Mouse (Mus musculus) heart, embryonic 12.5 days (tissue): ENCODE results near the gene Rxra. TPM values are rescaled to one million over a fixed set of nuclear protein-coding genes. Genes with fewer than 3 reads are reported as not detected.

Experiments used
- ATAC-seq: fragments of 200-750 bp; cut with Nextera tagmentation; 2 replicates; pipeline ENCODE4 v1.8.0; 2017; ENCODE audit warnings: moderate TSS enrichment, moderate library complexity; ENCODE audit not compliant: insufficient number of reproducible peaks, low FRiP score
- H3K27ac ChIP-seq: fragments of 300-500 bp; sonication (generic); 2 replicates; pipeline ENCODE4 v1.5.1; 2016; ENCODE audit warnings: mild to moderate bottlenecking, moderate library complexity; ENCODE audit not compliant: poor library complexity, severe bottlenecking
- H3K27me3 ChIP-seq: fragments of 300-500 bp; sonication (generic); replicated peaks from 2 replicates; pipeline ENCODE4 v1.6.1; 2016; ENCODE audit warnings: mild to moderate bottlenecking, moderate library complexity
- H3K36me3 ChIP-seq: fragments of 300-500 bp; sonication (generic); 2 replicates; pipeline ENCODE4 v1.6.1; 2016; ENCODE audit warnings: mild to moderate bottlenecking, moderate library complexity
- H3K4me1 ChIP-seq: fragments of 300-500 bp; sonication (generic); replicated peaks from 2 replicates; pipeline ENCODE4 v1.6.1; 2016; ENCODE audit warnings: mild to moderate bottlenecking
- H3K4me2 ChIP-seq: fragments of 300-500 bp; sonication (generic); 2 replicates; pipeline ENCODE4 v1.6.1; 2016; ENCODE audit warnings: mild to moderate bottlenecking, moderate library complexity
- H3K4me3 ChIP-seq: fragments of 300-500 bp; sonication (generic); 2 replicates; pipeline ENCODE4 v1.5.1; 2016; ENCODE audit warnings: mild to moderate bottlenecking
- H3K9ac ChIP-seq: fragments of 300-500 bp; sonication (generic); 2 replicates; pipeline ENCODE4 v1.6.1; 2016; ENCODE audit warnings: mild to moderate bottlenecking, moderate library complexity
- H3K9me3 ChIP-seq: fragments of 300-500 bp; sonication (generic); replicated peaks from 2 replicates; pipeline ENCODE4 v1.6.1; 2016; ENCODE audit warnings: mild to moderate bottlenecking, moderate library complexity
- WGBS: fragments of 180-500 bp; shearing (Covaris S2); methylation state at CpG from one replicate; pipeline ENCODE4 v1.1.7; 2016; 5-methylcytosine and 5-hydroxymethylcytosine counted together
- polyA plus RNA-seq: library from polyadenylated mRNA; unstranded; fragments of >200 nt; fragmentation: Nextera tagmentation; extraction: Ambion mirVana; gene quantifications from 2 replicates; pipeline ENCODE4 v1.2.1, GENCODE M21; 2016

The Rxra gene
- polyA plus RNA-seq, 1 experiment from 2014 or later, result 7.8 TPM

GRCm38 (mm10) chr2:27740091-27740608 is 63.9 kb downstream of the Rxra start:
- peak overlapping the region; percentile 21; the same call in 1 of the 2 replicates for H3K9ac ChIP-seq
- peaks cover 50% of the 10 kb centered on the region for H3K4me1 ChIP-seq

GRCm38 (mm10) chr2:27743177-27743576 is 66.9 kb downstream of the Rxra start:
- WGBS, result 91% methylated on average over 1 of the region's 1 CpGs
- peaks cover 63% of the 10 kb centered on the region for H3K4me1 ChIP-seq
- no peak overlapping the region for H3K27ac ChIP-seq
- H3K4me3 ChIP-seq, result no peak overlapping the region
- no peak overlapping the region for H3K4me2 ChIP-seq
- H3K9me3 ChIP-seq, result no peaks in the 10 kb centered on the region
- ATAC-seq, result no peak
- peaks cover 8% of the 10 kb centered on the region for H3K27me3 ChIP-seq
- H3K9ac ChIP-seq, result no peak overlapping the region
- peaks cover 44% of the 10 kb centered on the region for H3K36me3 ChIP-seq

More at GRCm38 (mm10) chr2:27740091-27740608, 63.9 kb downstream of the Rxra start:
- Histone ChIP-seq H3K9me3 (no peaks in the 10 kb centered on the region), H3K27me3 (peaks cover 8% of the 10 kb centered on the region), H3K27ac (peak overlapping the region; percentile 46), H3K4me3 (no peak overlapping the region), H3K4me2 (peak overlapping the region; percentile 39), H3K36me3 (peaks cover 45% of the 10 kb centered on the region)
- WGBS, result 3% methylated on average over 16 of the region's 16 CpGs
- ATAC-seq, result peak; percentile 85

- 89% methylated on average over 7 of the region's 7 CpGs for WGBS
- no peak overlapping the region for H3K4me2 ChIP-seq
- H3K27ac ChIP-seq, result no peak overlapping the region
- peaks cover 57% of the 10 kb centered on the region for H3K4me1 ChIP-seq
- no peak for ATAC-seq
- no peak overlapping the region for H3K4me3 ChIP-seq
- no peak overlapping the region for H3K9ac ChIP-seq
- H3K9me3 ChIP-seq, result no peaks in the 10 kb centered on the region
- H3K36me3 ChIP-seq, result peaks cover 50% of the 10 kb centered on the region
- peaks cover 12% of the 10 kb centered on the region for H3K27me3 ChIP-seq
Measured at GRCm38 (mm10) chr2:27743863-27744611, 67.8 kb downstream of the Rxra start.

- peak overlapping the region; percentile 31; the same call in 1 of the 2 replicates for H3K27ac ChIP-seq
- no peak for ATAC-seq
- peaks cover 58% of the 10 kb centered on the region for H3K36me3 ChIP-seq
- H3K4me1 ChIP-seq, result peaks cover 53% of the 10 kb centered on the region
- H3K27me3 ChIP-seq, result peaks cover 12% of the 10 kb centered on the region
- H3K9ac ChIP-seq, result no peak overlapping the region
- H3K9me3 ChIP-seq, result no peaks in the 10 kb centered on the region
- WGBS, result 67% methylated on average over 13 of the region's 13 CpGs
- no peak overlapping the region for H3K4me3 ChIP-seq
- H3K4me2 ChIP-seq, result no peak overlapping the region
Measured at GRCm38 (mm10) chr2:27744612-27745351, 68.5 kb downstream of the Rxra start.

GRCm38 (mm10) chr2:27745673-27746620 is 69.7 kb downstream of the Rxra start:
- H3K4me3 ChIP-seq, result no peak overlapping the region
- peaks cover 61% of the 10 kb centered on the region for H3K36me3 ChIP-seq
- 25% methylated on average over 18 of the region's 18 CpGs for WGBS
- H3K9me3 ChIP-seq, result no peaks in the 10 kb centered on the region
- no peak overlapping the region for H3K4me2 ChIP-seq
- peaks cover 53% of the 10 kb centered on the region for H3K4me1 ChIP-seq
- H3K27me3 ChIP-seq, result peaks cover 12% of the 10 kb centered on the region
- H3K27ac ChIP-seq, result peak overlapping the region; percentile 38
- no peak for ATAC-seq
- H3K9ac ChIP-seq, result no peak overlapping the region

GRCm38 (mm10) chr2:27746854-27747253 is 70.6 kb downstream of the Rxra start:
- no peak for ATAC-seq
- H3K4me3 ChIP-seq, result no peak overlapping the region
- no peak overlapping the region for H3K4me2 ChIP-seq
- H3K9me3 ChIP-seq, result no peaks in the 10 kb centered on the region
- no peak overlapping the region for H3K9ac ChIP-seq
- WGBS, result 61% methylated on average over 2 of the region's 2 CpGs
- peaks cover 60% of the 10 kb centered on the region for H3K4me1 ChIP-seq
- H3K27ac ChIP-seq, result no peak overlapping the region
- H3K36me3 ChIP-seq, result peaks cover 53% of the 10 kb centered on the region
- H3K27me3 ChIP-seq, result peaks cover 9% of the 10 kb centered on the region

- Histone ChIP-seq H3K9ac (no peak overlapping the region), H3K36me3 (peaks cover 51% of the 10 kb centered on the region), H3K4me2 (no peak overlapping the region), H3K27me3 (peaks cover 14% of the 10 kb centered on the region), H3K4me1 (peaks cover 73% of the 10 kb centered on the region), H3K4me3 (no peak overlapping the region), H3K9me3 (no peaks in the 10 kb centered on the region), H3K27ac (no peak overlapping the region)
- WGBS, result 81% methylated on average over 11 of the region's 11 CpGs
- no peak for ATAC-seq
Measured at GRCm38 (mm10) chr2:27748984-27749383, 72.7 kb downstream of the Rxra start.

- Histone ChIP-seq H3K4me1 (peaks cover 66% of the 10 kb centered on the region), H3K4me3 (no peak overlapping the region), H3K27me3 (peaks cover 27% of the 10 kb centered on the region), H3K4me2 (no peak overlapping the region), H3K9me3 (no peaks in the 10 kb centered on the region), H3K27ac (peak overlapping the region; percentile 52), H3K9ac (peak overlapping the region; percentile 31; the same call in 1 of the 2 replicates), H3K36me3 (peaks cover 59% of the 10 kb centered on the region)
- 65% methylated on average over 12 of the region's 12 CpGs for WGBS
- ATAC-seq, result peak; percentile 10; the same call in 1 of the 2 replicates
Measured at GRCm38 (mm10) chr2:27750399-27751134, 74.3 kb downstream of the Rxra start.

GRCm38 (mm10) chr2:27751135-27751519 is 74.9 kb downstream of the Rxra start:
- Histone ChIP-seq H3K9ac (peak overlapping the region; percentile 31; the same call in 1 of the 2 replicates), H3K9me3 (no peaks in the 10 kb centered on the region), H3K27ac (peak overlapping the region; percentile 52), H3K4me2 (0 out of 2 replicates have a peak overlapping the region, but pooled peaks have one; percentile 1), H3K4me3 (no peak overlapping the region), H3K27me3 (peaks cover 27% of the 10 kb centered on the region), H3K4me1 (peaks cover 66% of the 10 kb centered on the region), H3K36me3 (peaks cover 62% of the 10 kb centered on the region)
- peak; percentile 34; the same call in 1 of the 2 replicates for ATAC-seq
- WGBS, result 15% methylated on average over 7 of the region's 7 CpGs

- Histone ChIP-seq H3K27ac (0 out of 2 replicates have a peak overlapping the region, but pooled peaks have one; percentile 15), H3K9me3 (no peaks in the 10 kb centered on the region), H3K36me3 (peaks cover 69% of the 10 kb centered on the region), H3K9ac (no peak overlapping the region), H3K4me1 (peaks cover 66% of the 10 kb centered on the region), H3K4me2 (0 out of 2 replicates have a peak overlapping the region, but pooled peaks have one; percentile 1), H3K4me3 (no peak overlapping the region), H3K27me3 (peaks cover 30% of the 10 kb centered on the region)
- peak; percentile 51 for ATAC-seq
- WGBS, result 31% methylated on average over 4 of the region's 4 CpGs
Measured at GRCm38 (mm10) chr2:27751803-27752202, 75.6 kb downstream of the Rxra start.
